Mouse (Mus musculus) cerebellum, adult (tissue): ENCODE measurements around the gene Adamts4.

Source experiments
- ATAC-seq: cut with Nextera tagmentation; 2 replicates; pipeline ENCODE4 v1.9.2; 2017; ENCODE audit warnings: mild to moderate bottlenecking, moderate library complexity, mixed read lengths; ENCODE audit not compliant: insufficient number of reproducible peaks, low FRiP score, low TSS enrichment

Gene Adamts4

DNA sequence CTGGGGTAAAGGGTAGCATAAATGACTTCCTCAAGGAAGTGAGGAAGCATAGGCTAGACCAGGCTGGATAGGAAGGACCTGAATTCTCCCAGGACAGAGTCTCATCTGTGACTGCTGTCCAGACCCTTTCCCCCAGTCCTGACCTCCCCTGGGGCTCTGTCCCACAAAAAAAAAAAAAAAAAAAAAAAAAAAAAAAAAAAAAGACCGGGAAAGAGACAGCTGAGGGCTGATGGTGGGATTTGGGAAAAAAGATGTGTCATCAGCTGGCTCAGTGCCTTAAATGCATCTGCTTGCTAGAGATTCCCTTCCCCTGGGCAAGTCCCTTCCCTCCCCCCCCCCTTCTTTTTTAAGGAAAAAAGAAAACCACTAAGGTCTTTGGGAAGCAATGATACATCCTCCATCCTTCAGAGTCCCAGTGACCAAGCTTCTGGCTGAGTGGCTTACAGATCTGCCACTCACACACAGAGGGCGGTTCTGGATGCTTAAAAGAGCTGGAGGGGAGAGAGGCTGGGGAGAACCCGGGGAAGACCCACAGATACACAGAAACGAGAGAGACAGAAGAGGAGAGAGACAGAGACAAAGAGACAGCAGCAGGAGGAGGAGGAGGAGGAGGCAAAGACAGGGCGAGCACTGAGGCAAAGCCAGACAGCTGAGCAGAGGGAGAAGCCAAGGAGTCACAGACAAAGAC is at the start of gene Adamts4:
TSS of gene Adamts4 (plus strand) at position 509 of the 688 bp plus-strand sequence.
- no peak for ATAC-seq

DNA sequence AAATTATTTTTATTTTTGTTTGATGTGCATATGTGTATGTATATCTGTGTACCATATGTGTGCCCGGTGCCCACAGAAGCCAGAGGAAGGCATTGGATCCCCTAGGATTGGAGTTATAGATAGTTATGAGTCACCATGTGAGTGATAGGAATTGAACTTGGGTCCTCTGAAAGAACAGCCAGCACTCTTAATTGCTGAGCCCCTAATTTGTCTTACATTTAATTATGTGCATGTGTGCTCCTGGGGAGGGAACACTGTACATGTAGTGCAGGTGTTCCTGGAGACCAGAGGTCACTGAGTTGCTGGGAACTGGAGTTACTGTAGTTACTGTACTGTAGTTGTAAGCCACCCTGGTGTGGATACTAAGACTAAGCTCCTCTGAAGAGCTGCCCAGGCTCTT is 49.5 kb upstream of the Adamts4 start:
- no peak for ATAC-seq

DNA sequence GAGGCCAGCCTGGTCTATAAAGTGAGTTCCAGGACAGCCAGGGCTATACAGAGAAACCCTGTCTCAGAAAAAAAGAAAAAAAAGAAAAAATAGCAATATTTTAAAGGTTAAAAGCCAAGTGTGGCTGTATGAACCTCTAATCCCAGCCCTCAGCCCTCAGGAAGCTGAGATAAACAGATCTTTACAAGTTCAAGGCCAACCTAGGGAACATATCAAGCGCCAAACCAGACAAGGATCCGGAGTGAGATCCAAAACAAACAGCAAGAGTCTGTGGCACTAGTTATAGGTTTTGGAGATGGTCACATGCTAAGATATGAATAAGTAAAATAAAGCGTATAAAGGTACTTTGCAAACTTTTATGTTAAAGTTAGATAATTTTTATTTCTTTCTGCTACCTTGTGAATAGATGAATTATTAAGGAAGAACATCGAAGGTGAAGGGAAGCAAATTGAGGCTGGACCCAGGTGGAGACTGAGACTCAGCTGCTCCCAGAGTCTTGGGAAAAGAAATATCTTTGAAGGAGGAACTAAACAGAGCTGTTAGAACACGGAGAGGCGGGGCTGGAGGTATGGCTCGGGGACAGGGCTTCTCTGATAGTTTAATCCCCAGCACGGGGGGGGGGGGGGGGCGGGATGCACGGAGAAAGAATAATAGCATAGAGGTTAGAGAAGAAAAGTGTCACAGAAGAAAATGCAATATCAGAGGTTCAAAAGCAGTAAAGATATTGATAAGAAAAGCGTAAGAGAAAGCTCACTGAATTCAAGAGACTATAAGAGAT is 46.6 kb upstream of the Adamts4 start:
- no peak for ATAC-seq

DNA sequence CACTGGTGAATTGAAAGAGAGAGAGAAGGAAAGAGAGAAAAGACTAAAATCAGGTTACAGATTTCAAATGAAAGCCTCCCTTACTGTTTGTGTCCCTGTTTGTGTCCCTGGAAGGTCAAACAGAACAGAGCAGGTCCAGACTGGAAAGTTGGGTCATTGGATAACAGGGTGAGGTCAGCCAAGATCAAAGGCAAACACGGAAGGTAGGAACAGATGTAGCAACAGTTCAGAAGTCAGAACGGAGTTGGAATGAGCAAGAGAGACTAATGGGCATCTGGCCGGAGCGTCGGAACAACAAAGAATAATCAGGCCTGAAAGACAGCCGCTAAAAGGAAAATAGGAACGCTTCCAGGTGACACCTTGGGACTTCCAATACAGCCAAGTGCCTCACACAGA is 46.0 kb upstream of the Adamts4 start:
- no peak for ATAC-seq

DNA sequence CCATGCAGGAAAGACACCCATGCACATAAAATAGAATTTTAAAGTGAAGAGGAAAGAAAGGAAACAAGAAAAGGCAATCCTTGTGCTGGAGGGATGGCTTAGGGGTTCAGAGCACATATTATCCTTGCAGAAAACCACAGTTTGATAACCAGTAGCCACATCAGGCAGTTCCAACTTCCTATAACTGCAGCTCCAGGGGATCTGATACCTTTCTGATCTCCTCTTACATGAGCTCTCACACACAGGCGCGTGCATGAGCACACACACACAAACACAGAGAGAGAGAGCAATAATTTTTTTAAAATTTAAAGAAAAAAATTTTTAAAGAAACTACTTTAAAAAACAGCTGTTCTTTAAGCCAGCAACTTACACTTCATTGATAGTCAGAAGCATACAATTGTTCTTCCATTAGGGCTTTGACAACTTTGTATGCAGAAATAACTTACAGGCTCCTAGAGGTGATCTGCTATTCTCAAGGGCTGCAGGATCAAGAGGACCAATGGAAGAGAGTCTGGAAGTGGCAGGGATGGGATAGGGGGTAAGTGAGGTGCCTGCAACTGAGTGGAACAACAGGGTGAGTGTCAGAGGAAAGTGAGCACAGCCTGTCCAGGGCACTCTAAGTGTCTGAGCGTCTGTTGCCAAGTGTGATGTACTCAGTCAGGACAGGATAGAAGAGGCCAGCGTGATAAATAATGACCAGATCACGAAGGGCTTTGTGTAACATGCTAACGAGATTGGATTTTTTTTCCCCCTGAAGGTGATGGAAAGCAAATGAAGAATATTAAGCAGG is 44.3 kb upstream of the Adamts4 start:
- no peak for ATAC-seq

DNA sequence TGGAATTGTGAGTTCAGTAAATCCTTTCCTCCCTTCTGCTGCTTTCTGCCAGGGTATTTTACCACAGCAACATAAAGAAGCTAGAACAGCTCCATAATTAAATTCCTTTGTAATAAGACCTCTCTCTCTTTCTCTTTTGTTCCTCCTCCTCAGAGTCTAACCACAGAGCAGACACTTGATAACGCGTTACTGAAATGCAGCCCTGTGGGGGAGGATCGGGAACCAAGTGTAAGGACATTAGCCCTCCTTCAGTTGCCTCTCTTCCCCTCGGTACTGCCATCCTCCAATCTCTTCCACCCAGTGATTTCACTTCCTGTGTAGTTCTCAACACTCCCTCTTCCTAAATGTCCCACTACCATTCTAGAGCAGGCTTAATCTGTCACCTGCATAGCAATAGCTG is 40.8 kb upstream of the Adamts4 start:
- no peak for ATAC-seq

DNA sequence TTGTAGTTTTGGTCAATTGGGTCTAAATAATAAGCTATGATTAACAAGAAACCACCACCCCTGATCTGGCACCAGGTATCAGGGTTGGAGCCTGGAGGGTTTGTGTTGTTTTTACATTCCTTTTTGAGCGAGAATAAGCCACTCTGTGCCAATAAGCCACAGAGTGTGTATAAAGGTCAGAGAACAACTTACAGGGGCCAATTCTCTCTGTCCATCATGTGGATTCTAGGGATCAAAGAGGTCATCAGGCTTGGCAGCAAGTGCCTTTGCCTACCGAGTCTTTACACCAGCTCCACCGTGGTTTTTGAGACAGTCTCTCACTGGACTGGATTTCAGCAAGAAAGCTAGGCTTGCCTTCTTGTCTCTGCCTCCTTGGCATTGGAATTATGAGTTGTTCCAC is 37.4 kb upstream of the Adamts4 start:
- ATAC-seq = no peak

DNA sequence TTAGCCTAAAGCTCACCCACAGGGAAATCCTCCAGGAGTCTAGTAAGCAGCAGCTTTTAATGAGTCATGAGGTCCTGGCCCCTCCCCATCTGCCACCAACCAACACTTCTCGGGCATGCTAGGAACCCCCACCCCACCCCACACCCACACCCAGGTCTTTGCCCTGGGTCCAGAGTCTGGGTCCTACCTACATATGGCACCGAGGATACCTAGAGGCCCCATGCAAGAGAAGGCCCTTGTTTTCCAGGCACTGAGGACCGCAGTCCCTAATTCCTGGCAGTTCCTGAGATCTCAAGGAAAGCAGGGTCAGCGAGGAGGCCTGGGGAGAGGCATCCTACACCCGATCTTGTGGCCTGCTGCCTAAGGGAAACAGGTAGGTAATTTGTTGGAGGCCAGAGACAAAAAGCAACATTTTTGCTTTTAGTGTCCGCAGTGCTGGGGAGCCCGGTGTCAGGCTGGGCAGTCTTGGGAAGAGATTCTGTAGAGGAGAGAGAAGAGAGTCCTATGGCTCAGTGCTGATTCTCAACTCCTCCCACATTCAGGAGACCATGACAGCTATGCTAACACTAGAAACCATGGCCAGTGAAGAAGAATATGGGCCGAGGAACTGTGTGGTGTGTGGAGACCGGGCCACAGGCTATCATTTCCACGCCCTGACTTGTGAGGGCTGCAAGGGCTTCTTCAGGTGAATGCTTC is 36.3 kb upstream of the Adamts4 start, which contains the start of gene Nr1i3:
TSS of gene Nr1i3 (plus strand) at position 170 of the 696 bp plus-strand sequence.
- ATAC-seq = no peak

DNA sequence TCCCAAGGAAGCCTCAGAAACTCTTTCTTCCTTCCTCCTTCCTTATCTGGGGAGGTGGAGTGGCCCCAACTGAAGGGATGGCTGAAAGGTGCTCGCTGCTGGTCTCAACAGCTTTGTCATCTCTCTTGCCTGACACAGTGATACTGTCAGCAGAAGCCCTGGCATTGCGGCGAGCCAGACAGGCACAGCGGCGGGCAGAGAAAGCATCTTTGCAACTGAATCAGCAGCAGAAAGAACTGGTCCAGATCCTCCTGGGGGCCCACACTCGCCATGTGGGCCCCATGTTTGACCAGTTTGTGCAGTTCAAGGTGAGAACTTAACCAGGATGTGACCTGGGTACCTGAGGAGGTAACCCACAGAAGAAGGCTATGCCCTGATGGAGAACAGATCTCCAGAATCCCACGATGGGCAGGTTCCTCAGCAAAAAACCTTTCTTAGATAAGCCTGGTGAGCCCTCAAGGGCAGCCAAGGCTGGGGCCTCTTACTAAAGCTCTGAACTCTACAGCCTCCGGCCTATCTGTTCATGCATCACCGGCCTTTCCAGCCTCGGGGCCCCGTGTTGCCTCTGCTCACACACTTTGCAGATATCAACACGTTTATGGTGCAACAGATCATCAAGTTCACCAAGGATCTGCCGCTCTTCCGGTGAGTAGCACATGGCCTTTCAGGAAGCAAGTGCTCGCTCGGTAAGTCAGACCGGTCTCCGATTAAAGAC is 33.8 kb upstream of the Adamts4 start:
- no peak for ATAC-seq

DNA sequence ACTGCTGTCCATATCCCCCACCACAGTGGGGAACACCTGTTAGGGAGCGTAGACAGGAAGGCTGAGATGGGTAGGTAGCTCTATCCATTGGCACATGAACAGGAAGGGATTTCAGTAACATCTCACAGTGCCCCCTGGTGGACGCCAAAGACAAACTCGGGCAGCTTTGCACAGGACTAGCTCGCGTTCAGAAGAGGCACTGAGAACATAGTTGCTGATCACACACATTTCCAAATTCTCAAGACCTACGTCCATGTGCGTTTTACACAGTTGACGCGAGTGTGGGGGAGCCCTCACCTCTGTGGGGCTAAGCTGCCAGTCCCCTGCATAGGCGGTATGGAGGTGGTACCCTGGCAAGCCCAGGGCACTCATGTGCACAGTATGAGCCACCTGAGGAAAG is 29.4 kb upstream of the Adamts4 start:
- ATAC-seq = 0 out of 2 replicates have a peak, but pooled peaks have one; percentile 16

DNA sequence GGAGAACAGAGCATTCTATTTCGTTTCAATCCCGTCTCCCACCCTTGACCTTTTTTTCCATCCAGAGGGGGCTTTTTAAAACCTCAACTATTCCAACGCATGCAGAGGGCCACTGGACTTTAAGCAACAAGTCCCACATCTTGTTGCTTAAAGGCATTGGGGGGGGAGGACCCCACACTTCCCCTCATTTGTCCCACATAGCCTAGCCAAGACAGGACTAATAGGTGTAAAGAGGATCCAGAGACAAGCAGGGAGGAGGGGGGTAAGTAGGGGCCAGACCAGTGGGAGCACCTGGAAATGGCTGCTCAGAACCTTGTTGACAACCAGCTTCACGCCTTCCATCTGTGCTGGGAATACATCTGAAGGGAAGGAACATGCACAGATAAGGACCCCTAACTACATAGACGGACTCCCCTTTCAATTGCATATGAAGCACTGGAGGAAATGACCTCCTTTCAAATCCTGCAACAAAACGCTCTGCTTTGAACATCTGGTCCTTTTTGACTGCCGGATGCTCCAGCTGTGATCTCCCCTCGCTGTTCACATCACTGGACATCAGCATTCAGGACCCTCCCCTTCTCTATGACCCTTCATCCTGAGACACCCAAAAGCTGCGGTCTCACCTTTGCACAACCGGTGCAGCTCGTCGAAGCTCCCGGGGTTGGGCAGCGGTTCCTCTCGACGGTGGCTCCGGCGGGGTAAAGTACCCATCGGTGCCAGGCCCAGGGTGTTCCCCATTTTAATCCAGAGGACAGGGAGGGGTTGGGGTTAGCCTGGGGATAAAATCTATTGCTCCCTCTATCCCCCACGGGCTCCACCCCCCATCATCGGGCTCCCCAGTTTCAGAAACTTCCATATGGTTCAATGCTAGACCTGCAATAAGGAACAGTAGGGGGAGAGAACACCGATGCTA is 28.7 kb upstream of the Adamts4 start:
- peak; percentile 1; the same call in 1 of the 2 replicates for ATAC-seq

DNA sequence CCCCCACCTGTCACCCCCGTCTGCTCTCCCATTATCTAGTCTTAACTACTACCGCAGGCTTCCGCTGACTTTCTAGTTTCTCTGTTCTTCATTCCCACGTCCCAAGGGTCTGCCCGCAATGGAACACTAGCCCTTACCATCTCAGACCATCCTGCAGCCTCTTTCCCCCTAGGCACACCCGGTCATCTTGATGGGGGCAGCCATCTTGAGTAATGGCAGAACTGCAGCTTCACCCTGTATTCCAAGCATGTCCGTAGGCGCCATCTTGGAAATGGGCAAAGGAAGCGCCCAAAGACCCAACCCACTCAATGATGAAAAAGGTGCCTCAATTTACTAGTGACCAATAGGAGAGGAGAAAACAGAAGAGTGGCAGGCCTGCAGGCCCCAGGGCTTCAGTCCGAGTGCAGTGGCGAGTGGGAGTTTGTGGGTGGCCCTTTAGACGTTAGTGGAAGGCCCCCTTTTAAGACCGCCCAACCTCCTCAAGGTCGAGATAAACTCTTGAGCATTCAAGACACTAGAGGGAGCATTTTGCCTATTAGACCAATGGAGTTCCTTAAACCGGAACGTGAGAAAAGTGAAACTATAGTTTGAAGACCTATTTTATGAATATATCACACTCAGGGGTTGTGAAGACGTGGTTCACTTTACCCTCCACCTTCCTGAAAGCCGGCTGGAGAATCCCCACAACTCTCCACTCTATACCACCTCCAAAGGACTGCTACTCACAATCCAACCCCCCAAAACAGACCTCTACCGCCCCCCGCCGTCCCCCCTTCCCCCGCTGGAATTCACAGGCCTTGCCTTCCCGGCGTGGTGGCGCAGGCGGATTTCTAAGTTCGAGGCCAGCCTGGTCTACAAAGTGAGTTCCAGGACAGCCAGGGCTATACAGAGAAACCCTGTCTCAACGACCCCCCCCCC is 27.7 kb upstream of the Adamts4 start, which contains the start of gene Tomm40l:
TSS of gene Tomm40l (minus strand) at position 277 of the 918 bp plus-strand sequence.
- peak; percentile 97 for ATAC-seq

DNA sequence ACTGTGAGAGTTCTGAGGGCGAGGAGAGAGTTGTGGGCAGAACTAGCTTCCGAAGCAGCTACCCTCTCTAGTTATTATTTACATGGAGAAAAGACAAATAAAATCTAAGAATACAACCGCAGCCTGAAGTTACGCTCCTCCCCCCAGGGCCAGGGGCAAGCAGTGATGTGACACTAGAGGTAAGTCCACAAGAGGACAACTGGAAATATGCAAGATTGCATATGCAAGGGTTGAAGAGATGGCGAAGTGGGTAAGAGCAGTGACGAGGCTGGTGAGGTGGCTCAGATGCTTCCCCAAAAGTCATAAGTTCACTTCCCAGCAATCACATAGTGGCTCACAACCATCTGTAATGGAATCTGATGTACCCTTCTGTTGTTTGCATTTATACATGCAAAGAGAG is 27.1 kb upstream of the Adamts4 start:
- no peak for ATAC-seq

DNA sequence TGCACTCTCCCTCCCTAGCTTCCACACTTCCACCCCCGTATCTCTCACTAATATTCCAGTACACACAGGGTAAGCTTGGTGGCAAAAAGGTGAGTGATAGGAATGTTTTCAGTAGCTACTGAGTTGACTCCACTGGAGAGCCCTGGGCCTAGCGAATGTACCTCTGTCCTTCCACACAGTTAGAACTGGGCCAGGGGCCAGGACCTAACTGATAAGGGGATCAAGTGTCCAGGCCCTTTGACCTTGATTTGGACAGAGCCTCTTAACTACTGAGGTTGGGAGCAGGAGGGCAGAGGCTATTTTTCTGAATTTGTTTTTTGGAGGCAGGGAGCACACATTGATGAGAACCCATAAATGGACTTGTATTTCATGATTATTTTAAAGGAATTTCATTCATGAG is 26.4 kb upstream of the Adamts4 start:
- no peak for ATAC-seq

DNA sequence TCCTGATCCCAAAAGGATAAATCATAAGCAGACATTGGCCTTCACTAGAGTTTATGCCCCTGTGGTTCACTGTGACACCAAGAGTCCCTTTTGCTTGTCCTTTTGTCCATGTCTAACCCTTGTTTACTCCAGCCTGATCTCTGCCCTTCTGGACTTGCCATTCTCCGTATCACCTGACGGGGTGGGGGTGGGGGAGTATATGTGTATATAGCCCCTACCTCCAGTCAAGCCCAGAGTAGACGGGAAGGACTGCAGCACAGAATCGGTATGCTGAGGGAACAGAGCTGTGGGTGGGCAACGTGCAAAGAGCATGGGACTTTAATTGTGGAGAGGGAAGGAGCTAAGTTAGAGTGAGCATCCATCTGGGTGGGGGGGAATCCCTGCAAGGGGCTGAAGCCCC is 25.4 kb upstream of the Adamts4 start, which contains the start of gene Apoa2:
TSS of gene Apoa2 (plus strand) at position 198 of the 400 bp plus-strand sequence.
- no peak for ATAC-seq

DNA sequence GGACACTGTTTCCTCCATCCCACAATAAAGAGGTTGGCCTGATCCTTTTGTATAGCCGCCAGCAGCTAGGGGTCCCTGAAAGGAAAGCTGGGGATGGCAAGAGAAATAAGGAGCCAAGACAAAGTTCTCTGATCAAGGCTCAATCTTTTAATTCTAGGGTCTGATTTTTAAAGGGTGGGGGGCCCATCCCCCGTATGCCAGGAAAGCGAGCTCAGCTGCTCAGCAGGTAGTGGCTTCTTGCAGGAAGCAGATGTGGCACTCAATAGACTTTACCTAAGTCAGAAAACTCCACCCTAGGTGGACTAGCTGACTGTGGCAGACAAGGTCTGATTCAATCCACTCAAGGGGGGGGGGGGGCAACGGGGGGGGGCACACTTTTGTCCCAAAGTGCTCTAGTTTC is 23.4 kb upstream of the Adamts4 start:
- no peak for ATAC-seq

DNA sequence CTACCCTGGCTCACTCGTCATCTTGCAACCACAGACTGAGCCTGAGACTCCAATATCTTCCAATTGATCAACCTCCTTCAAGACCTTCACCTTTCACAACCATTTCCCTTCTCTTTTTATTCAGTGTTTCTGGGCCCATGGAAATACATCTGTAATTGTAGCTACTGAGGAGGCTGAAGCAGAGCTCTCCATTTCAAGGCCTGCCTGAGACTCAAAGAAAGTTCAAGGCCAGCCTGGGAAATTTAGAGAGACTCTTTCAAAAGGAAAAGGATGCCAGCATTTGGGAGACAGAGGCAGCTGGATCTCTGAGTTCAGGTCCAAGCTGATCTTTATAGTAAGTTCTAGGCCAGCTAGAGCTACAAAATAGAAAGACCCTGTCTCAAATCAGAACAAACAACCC is 22.3 kb upstream of the Adamts4 start:
- no peak for ATAC-seq

DNA sequence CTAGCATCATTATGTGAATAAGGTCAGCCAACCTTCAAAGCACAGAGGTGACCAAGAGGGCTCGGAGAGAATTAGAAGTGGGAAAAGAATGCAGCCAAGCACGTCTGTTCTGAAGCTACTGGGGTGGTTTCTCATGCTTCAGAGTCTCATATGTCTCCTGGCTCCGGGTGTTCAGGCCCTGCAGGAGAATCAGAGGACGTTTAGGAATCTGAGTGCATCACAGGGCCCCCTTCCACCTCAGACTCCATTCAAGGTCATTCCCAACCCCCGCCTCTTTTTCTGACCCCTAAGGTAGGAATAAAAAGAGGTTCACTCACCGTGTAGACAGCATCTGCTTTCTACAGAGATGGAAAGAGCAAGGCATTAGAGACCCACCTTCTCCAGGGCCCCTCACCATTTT is 20.5 kb upstream of the Adamts4 start:
- ATAC-seq = no peak
